Mouse (Mus musculus) G1E (cell line): ENCODE results near the gene Rbms3.

ENCODE experiments used
- CTCF ChIP-seq: IDR thresholded peaks from 2 replicates; pipeline ENCODE4 v1.5.1; 2012; ENCODE audit warnings: low read depth, low read length, inconsistent platforms, mixed read lengths
- GATA1 ChIP-seq: IDR thresholded peaks from 2 replicates; pipeline ENCODE4 v1.6.1; 2012; ENCODE audit warnings: borderline replicate concordance, low read length, inconsistent platforms, mixed read lengths
- GATA2 ChIP-seq: IDR thresholded peaks from 2 replicates; pipeline ENCODE4 v1.6.1; 2012; ENCODE audit warnings: low read depth, low read length, inconsistent platforms, borderline replicate concordance
- POLR2AphosphoS5 ChIP-seq: IDR thresholded peaks from 2 replicates; pipeline ENCODE4 v1.6.1; 2012; ENCODE audit warnings: low read depth, low read length, inconsistent platforms; ENCODE audit not compliant: insufficient replicate concordance
- TAL1 ChIP-seq: conservative IDR thresholded peaks from 2 replicates; pipeline ENCODE4 v1.6.1; 2012; ENCODE audit warnings: low read depth, low read length, inconsistent platforms, mixed read lengths

DNA sequence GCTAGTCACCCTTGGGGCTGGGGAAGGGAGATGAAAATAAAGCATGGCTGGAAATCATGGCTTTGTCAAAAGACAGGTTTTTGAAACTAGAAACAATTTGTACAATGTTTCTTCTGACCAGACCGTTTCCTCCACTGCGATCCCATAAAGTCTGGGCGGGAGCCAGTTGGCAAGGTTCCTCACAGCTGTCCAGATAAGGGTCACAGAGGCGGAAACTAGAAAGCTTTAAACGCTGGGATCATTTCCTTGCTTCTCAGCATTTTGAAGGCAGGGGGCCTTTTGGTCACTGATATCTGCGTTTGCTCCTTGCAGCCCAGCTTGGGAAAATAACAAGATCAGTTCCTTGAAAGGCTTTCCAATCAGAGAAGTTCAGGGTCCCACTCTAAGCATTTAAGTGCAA lies 598.9 kb downstream of the Rbms3 start:
- TF ChIP-seq POLR2AphosphoS5 (no peak), GATA1 (no peak), CTCF (no peak), TAL1 (no peak), GATA2 (no peak)
